Mouse (Mus musculus): ENCODE results near the gene Cpsf6. TPM values are rescaled to one million over a fixed set of nuclear protein-coding genes. Genes with fewer than 3 reads are reported as not detected.

The Cpsf6 gene
- total and polyA plus RNA-seq, 2 experiments from 2014 or later: 82.0 to 127 TPM

DNA sequence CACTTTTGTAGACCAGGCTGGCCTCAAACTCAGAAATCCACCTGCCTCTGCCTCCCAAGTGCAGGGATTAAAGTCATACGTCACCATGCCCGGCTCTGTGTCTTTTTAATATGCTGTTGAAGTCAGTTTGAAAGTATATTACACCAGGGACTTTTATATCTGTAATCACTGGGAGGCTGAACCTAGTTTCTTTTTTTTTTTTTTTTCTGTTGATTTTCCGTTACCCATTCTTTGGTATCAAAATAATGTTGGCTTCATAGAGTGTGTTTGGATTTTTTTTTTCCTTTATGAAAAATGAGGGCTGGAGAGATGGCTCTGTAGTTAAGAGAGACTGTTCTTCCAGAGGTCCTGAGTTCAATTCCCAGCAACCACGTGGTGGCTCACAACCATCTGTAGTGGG lies 5.6 kb upstream of the Cpsf6 start:
- Histone ChIP-seq H3K9me3 (ENCODE audit: low read length) (no peaks in the 10 kb centered on the region), H3K27ac (no peak overlapping the region), H3K4me1 (ENCODE audit: insufficient read depth, low read length) (no peaks in the 10 kb centered on the region), H3K9ac (replicated peaks; ENCODE audit: low read length) (no peak overlapping the region), H3K27me3 (ENCODE audit: insufficient read depth, low read length) (no peaks in the 10 kb centered on the region), H3K36me3 (ENCODE audit: insufficient read depth, low read length) (no peaks in the 10 kb centered on the region), H3K4me3 (ENCODE audit: low read length) (no peak overlapping the region), H3K4me2 (ENCODE audit: low read depth, low read length) (no peak overlapping the region)
- 82% methylated on average over 4 of the region's 4 CpGs for WGBS
- ATAC-seq (no peak), DNase-seq (ENCODE audit: low spot score) (no peak)
- TF ChIP-seq CTCF (IDR thresholded peaks at IDR 0.05; ENCODE audit: low read depth): no peak

DNA sequence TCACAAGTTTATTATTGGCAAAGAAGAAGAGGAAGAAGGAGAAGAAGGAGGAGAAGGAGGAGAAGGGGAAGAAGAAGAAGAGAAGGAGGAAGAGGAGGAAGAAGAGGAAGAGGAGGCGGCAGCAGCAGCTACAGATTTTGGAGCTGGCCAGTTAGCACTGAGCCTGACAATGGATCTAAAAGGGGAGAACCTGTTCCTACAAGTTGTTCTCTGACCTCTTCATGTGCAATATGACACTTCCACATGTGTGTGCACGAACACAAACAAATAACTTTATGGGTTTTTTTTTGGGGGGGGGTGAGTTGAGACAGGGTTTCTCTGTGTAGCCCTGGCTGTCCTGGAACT lies 5.2 kb upstream of the Cpsf6 start:
- Histone ChIP-seq H3K4me1 (ENCODE audit: insufficient read depth, low read length) (no peaks in the 10 kb centered on the region), H3K4me3 (ENCODE audit: low read length) (no peak overlapping the region), H3K36me3 (ENCODE audit: insufficient read depth, low read length) (no peaks in the 10 kb centered on the region), H3K9ac (replicated peaks; ENCODE audit: low read length) (no peak overlapping the region), H3K4me2 (ENCODE audit: low read depth, low read length) (no peak overlapping the region), H3K9me3 (ENCODE audit: low read length) (no peaks in the 10 kb centered on the region), H3K27ac (no peak overlapping the region), H3K27me3 (ENCODE audit: insufficient read depth, low read length) (no peaks in the 10 kb centered on the region)
- 86% methylated on average over 2 of the region's 2 CpGs for WGBS
- ATAC-seq: no peak
- DNase-seq (ENCODE audit: low spot score): no peak
- no peak for TF ChIP-seq CTCF (IDR thresholded peaks at IDR 0.05; ENCODE audit: low read depth)

GRCm38 (mm10) chr10:117384386-117385085 lies 4.7 kb upstream of the Cpsf6 start:
- no peak for DNase-seq (ENCODE audit: low spot score)
- TF ChIP-seq CTCF (IDR thresholded peaks at IDR 0.05; ENCODE audit: low read depth): no peak
- H3K9me3 ChIP-seq (ENCODE audit: low read length): no peaks in the 10 kb centered on the region
- ATAC-seq: no peak
- H3K27me3 ChIP-seq (ENCODE audit: insufficient read depth, low read length): no peaks in the 10 kb centered on the region
- WGBS: 89% methylated on average over 4 of the region's 4 CpGs
- H3K36me3 ChIP-seq (ENCODE audit: insufficient read depth, low read length): no peaks in the 10 kb centered on the region
- H3K4me1 ChIP-seq (ENCODE audit: insufficient read depth, low read length): no peaks in the 10 kb centered on the region
- no peak overlapping the region for H3K9ac ChIP-seq (replicated peaks; ENCODE audit: low read length)
- H3K4me3 ChIP-seq (ENCODE audit: low read length): no peak overlapping the region
- H3K27ac ChIP-seq: no peak overlapping the region
- H3K4me2 ChIP-seq (ENCODE audit: low read depth, low read length): no peak overlapping the region

DNA sequence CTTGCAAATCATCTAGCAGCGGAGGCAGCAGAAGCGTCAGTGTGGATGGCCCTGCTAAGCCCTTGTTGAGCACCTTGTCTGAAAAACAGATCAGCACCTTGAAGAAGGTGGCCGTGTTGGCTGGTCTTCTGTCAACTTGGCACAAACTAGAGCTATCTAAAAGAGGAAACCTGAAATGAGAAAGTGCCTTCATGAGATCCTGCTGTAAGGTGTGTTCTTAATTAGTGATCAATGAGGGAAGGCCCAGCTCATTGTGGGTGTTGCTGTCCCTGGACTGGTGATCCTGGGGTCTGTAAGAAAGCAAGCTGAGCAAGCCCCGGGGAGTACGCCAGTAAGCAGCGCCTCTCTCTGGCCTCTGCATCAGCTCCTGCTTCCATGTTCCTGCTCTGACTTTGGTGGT lies 4.1 kb upstream of the Cpsf6 start:
- TF ChIP-seq CTCF (IDR thresholded peaks at IDR 0.05; ENCODE audit: low read depth): no peak

DNA sequence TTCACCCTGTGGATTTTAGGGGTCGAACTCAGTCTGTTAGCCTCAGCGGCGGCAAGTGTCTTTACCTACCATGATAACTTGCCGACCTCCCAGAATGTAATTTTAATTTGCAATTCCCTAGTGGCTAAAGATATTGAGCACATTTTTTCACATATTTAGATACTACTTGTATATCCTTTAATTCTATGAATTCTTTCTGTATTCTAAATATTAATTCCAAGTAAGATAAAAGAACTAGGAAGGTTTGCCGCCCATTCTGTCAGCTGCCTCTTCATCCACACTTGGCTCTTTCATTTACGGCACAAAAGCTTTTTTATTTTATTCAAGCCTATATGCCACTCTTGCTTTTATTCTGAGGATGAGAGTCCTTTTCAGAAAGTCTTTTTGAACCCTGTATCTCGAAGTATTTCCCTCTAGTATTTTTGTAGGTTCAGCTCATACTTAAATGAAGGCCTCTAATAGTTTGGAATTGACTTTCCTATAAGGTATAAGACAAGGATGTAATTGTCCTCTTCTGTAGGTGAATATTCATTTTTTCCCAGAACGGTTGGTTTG lies 3.3 kb upstream of the Cpsf6 start:
- no peak for DNase-seq (ENCODE audit: low spot score)
- H3K9ac ChIP-seq (replicated peaks; ENCODE audit: low read length): no peak overlapping the region
- H3K9me3 ChIP-seq (ENCODE audit: low read length): no peaks in the 10 kb centered on the region
- 64% methylated on average over 8 of the region's 8 CpGs for WGBS
- no peaks in the 10 kb centered on the region for H3K36me3 ChIP-seq (ENCODE audit: insufficient read depth, low read length)
- no peak overlapping the region for H3K4me3 ChIP-seq (ENCODE audit: low read length)
- H3K27ac ChIP-seq: no peak overlapping the region
- no peak for TF ChIP-seq CTCF (IDR thresholded peaks at IDR 0.05; ENCODE audit: low read depth)
- H3K27me3 ChIP-seq (ENCODE audit: insufficient read depth, low read length): no peaks in the 10 kb centered on the region
- ATAC-seq: no peak
- no peak overlapping the region for H3K4me2 ChIP-seq (ENCODE audit: low read depth, low read length)
- no peaks in the 10 kb centered on the region for H3K4me1 ChIP-seq (ENCODE audit: insufficient read depth, low read length)

More for the DNA sequence above, 4.1 kb upstream of the Cpsf6 start:
- Histone ChIP-seq H3K4me3 (ENCODE audit: low read length) (no peak overlapping the region), H3K27ac (no peak overlapping the region), H3K9me3 (ENCODE audit: low read length) (no peaks in the 10 kb centered on the region), H3K4me2 (ENCODE audit: low read depth, low read length) (no peak overlapping the region), H3K27me3 (ENCODE audit: insufficient read depth, low read length) (no peaks in the 10 kb centered on the region), H3K4me1 (ENCODE audit: insufficient read depth, low read length) (no peaks in the 10 kb centered on the region), H3K36me3 (ENCODE audit: insufficient read depth, low read length) (no peaks in the 10 kb centered on the region), H3K9ac (replicated peaks; ENCODE audit: low read length) (no peak overlapping the region)
- 81% methylated on average over 6 of the region's 6 CpGs for WGBS
- ATAC-seq (no peak), DNase-seq (ENCODE audit: low spot score) (no peak)

DNA sequence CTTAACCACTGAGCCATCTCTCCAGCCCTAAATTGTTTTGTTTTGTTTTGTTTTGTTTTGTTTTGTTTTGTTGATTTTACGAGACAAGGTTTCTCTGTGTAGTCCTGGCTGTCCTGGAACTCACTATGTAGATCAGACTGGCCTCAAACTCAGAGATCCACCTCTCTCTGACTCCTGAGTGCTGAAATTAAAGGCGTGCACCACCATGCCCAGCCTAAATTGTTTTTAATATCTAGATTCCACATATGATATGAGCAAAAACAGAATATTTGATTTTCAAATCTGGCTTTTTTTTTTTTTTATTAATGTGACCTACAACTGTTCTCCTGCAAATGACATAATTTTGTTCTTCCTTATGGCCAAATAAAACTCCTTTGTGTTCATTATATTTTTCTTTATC lies 2.3 kb upstream of the Cpsf6 start:
- H3K9ac ChIP-seq (replicated peaks; ENCODE audit: low read length): no peak overlapping the region
- 86% methylated on average over 2 of the region's 2 CpGs for WGBS
- no peak for ATAC-seq

More for the DNA sequence above, 2.3 kb upstream of the Cpsf6 start:
- no peaks in the 10 kb centered on the region for H3K27me3 ChIP-seq (ENCODE audit: insufficient read depth, low read length)
- H3K36me3 ChIP-seq (ENCODE audit: insufficient read depth, low read length): no peaks in the 10 kb centered on the region
- H3K9me3 ChIP-seq (ENCODE audit: low read length): no peaks in the 10 kb centered on the region
- no peak overlapping the region for H3K4me3 ChIP-seq (ENCODE audit: low read length)
- no peak overlapping the region for H3K4me2 ChIP-seq (ENCODE audit: low read depth, low read length)
- no peak for TF ChIP-seq CTCF (IDR thresholded peaks at IDR 0.05; ENCODE audit: low read depth)
- H3K27ac ChIP-seq: no peak overlapping the region
- DNase-seq (ENCODE audit: low spot score): no peak
- H3K4me1 ChIP-seq (ENCODE audit: insufficient read depth, low read length): no peaks in the 10 kb centered on the region
